Mouse (Mus musculus) forebrain, embryonic 12.5 days (tissue): Measurements from ENCODE around the gene Doc2a. TPM values are rescaled to one million over a fixed set of nuclear protein-coding genes. Genes with fewer than 3 reads are reported as not detected.
A peak's percentile ranks its signal among the peaks of the same experiment; 100 is the strongest.

Experiments used
- ATAC-seq: fragments of 200-750 bp; cut with Nextera tagmentation; 2 replicates; pipeline ENCODE4 v1.8.0; 2017; ENCODE audit warnings: moderate TSS enrichment; ENCODE audit not compliant: low FRiP score
- H3K27ac ChIP-seq: fragments of 300-500 bp; sonication (generic); 2 replicates; pipeline ENCODE4 v1.5.1; 2016; ENCODE audit warnings: mild to moderate bottlenecking
- H3K27me3 ChIP-seq: fragments of 300-500 bp; sonication (generic); 2 replicates; pipeline ENCODE4 v1.6.1; 2016; ENCODE audit warnings: mild to moderate bottlenecking
- H3K36me3 ChIP-seq: fragments of 300-500 bp; sonication (generic); replicated peaks from 2 replicates; pipeline ENCODE4 v1.6.1; 2016; ENCODE audit warnings: mild to moderate bottlenecking
- H3K4me1 ChIP-seq: fragments of 300-500 bp; sonication (generic); 2 replicates; pipeline ENCODE4 v1.6.1; 2016
- H3K4me2 ChIP-seq: fragments of 300-500 bp; sonication (generic); 2 replicates; pipeline ENCODE4 v1.6.1; 2016; ENCODE audit warnings: mild to moderate bottlenecking, moderate library complexity
- H3K4me3 ChIP-seq: fragments of 300-500 bp; sonication (generic); replicated peaks from 2 replicates; pipeline ENCODE4 v1.5.1; 2016; ENCODE audit warnings: mild to moderate bottlenecking
- H3K9ac ChIP-seq: fragments of 300-500 bp; sonication (generic); 2 replicates; pipeline ENCODE4 v1.6.1; 2016; ENCODE audit warnings: mild to moderate bottlenecking
- H3K9me3 ChIP-seq: fragments of 300-500 bp; sonication (generic); 2 replicates; pipeline ENCODE4 v1.6.1; 2016
- WGBS: fragments of 180-500 bp; shearing (Covaris S2); methylation state at CpG from one replicate; pipeline ENCODE4 v1.1.7; 2016; 5-methylcytosine and 5-hydroxymethylcytosine counted together
- polyA plus RNA-seq: library from polyadenylated mRNA; unstranded; fragments of >200 nt; fragmentation: Nextera tagmentation; extraction: Ambion mirVana; gene quantifications from 2 replicates; pipeline ENCODE4 v1.2.1, GENCODE M21; 2016

The Doc2a gene
- polyA plus RNA-seq, 1 experiment from 2014 or later, result 6.6 TPM

GRCm38 (mm10) chr7:126825952-126826351 lies 21.3 kb upstream of the Doc2a start:
- H3K4me1 ChIP-seq, result peaks cover 50% of the 10 kb centered on the region
- ATAC-seq, result no peak
- WGBS, result 76% methylated on average over 5 of the region's 5 CpGs
- no peaks in the 10 kb centered on the region for H3K36me3 ChIP-seq
- no peak overlapping the region for H3K4me2 ChIP-seq
- no peak overlapping the region for H3K9ac ChIP-seq
- H3K4me3 ChIP-seq, result no peak overlapping the region
- H3K9me3 ChIP-seq, result no peaks in the 10 kb centered on the region
- H3K27ac ChIP-seq, result no peak overlapping the region
- H3K27me3 ChIP-seq, result peaks cover 23% of the 10 kb centered on the region; the same call in 1 of the 2 replicates

GRCm38 (mm10) chr7:126831539-126831938 lies 15.7 kb upstream of the Doc2a start, which contains the start of gene 4930451I11Rik:
Gene 4930451I11Rik (minus strand): TSS chr7:126831639.
- Histone ChIP-seq H3K27ac (peak within 1 kb of the TSS; percentile 50; the same call in 1 of the 2 replicates), H3K27me3 (peaks cover 10% of the 10 kb centered on the region), H3K36me3 (no peaks in the 10 kb centered on the region), H3K4me3 (peak within 1 kb of the TSS; percentile 35), H3K9me3 (no peaks in the 10 kb centered on the region), H3K9ac (peak within 1 kb of the TSS; percentile 44; the same call in 1 of the 2 replicates), H3K4me2 (peak within 1 kb of the TSS; percentile 54), H3K4me1 (peaks cover 19% of the 10 kb centered on the region)
- ATAC-seq, result no peak
- 53% methylated on average over 5 of the region's 5 CpGs for WGBS

- Histone ChIP-seq H3K4me1 (peaks cover 19% of the 10 kb centered on the region), H3K27me3 (peaks cover 10% of the 10 kb centered on the region), H3K27ac (peak overlapping the region; percentile 50; the same call in 1 of the 2 replicates), H3K4me2 (peak overlapping the region; percentile 54), H3K36me3 (no peaks in the 10 kb centered on the region), H3K9ac (peak overlapping the region; percentile 44; the same call in 1 of the 2 replicates), H3K9me3 (no peaks in the 10 kb centered on the region), H3K4me3 (peak overlapping the region; percentile 35)
- WGBS, result under 1% methylated on average over 21 of the region's 21 CpGs
- peak; percentile 87 for ATAC-seq
Measured at GRCm38 (mm10) chr7:126832036-126832598, 15.1 kb upstream of the Doc2a start.

- Histone ChIP-seq H3K4me1 (peaks cover 19% of the 10 kb centered on the region), H3K27ac (no peak overlapping the region), H3K9ac (no peak overlapping the region), H3K4me2 (no peak overlapping the region), H3K27me3 (peaks cover 10% of the 10 kb centered on the region), H3K36me3 (no peaks in the 10 kb centered on the region), H3K4me3 (no peak overlapping the region), H3K9me3 (no peaks in the 10 kb centered on the region)
- 100% methylated on average over 1 of the region's 1 CpGs for WGBS
- ATAC-seq, result no peak
Measured at GRCm38 (mm10) chr7:126833294-126833693, 13.9 kb upstream of the Doc2a start.

GRCm38 (mm10) chr7:126843276-126843675 lies 3.9 kb upstream of the Doc2a start:
- WGBS, result 86% methylated on average over 9 of the region's 9 CpGs
- no peak for ATAC-seq
- Histone ChIP-seq H3K4me3 (no peak overlapping the region), H3K36me3 (no peaks in the 10 kb centered on the region), H3K4me1 (peaks cover 14% of the 10 kb centered on the region), H3K4me2 (no peak overlapping the region), H3K27me3 (peaks cover 13% of the 10 kb centered on the region), H3K9ac (no peak overlapping the region), H3K27ac (no peak overlapping the region), H3K9me3 (no peaks in the 10 kb centered on the region)

GRCm38 (mm10) chr7:126845516-126845915 lies 1.7 kb upstream of the Doc2a start:
- Histone ChIP-seq H3K9ac (no peak overlapping the region), H3K9me3 (no peaks in the 10 kb centered on the region), H3K27me3 (peaks cover 34% of the 10 kb centered on the region), H3K4me2 (no peak overlapping the region), H3K36me3 (no peaks in the 10 kb centered on the region), H3K4me3 (no peak overlapping the region), H3K4me1 (peaks cover 26% of the 10 kb centered on the region), H3K27ac (no peak overlapping the region)
- ATAC-seq, result no peak; the same call in 1 of the 2 replicates
- WGBS, result 28% methylated on average over 2 of the region's 2 CpGs

DNA sequence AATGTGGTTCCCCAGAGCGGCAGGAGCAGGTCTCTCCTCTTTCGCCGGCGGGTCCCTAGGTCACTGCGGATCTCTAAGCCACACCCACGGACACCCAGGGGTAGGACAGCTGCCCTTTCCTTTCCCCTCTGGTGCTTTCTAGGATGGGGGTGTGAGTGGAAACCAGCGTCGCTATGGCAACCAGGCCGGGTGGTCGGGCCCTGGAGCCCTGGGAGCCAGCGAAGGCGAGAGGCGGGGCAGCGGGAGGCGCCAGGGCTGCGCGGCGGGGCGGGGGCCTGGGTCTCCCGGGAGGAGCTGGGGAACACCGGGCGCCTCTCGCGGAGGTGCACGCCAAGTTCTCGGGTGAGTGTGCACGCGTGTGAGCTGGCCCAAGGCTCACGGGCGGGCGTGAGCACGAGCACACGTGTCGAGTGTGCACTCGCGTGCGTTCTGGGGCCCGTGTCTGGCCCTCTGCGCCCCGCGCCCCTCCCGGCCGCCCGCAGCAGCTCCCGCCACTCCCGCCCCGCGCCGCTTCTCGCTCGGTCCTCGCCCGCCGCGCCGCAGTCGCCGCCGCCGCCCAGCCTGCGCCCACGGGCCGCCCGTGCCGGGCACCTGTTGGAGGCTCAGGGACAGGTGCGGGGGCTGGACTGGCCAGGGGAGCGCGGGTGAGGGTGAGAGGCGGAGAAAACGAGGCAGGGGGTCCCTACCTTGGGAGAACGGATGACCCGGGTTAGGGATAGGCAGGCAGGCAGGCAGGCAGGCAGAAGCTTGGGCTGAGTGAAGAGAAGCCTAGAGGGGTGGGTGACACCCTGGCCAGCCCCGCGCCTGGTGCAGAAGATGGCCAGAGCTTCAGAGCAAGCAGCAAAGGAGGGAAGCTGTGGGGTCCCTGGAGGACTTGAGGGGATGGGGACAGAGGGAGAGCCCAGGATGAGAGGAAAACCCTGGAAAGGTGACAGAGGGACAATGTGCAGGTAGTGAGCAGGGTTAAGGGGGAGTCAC lies 494 bp downstream of the Doc2a start:
- Histone ChIP-seq H3K36me3 (peaks cover 14% of the 10 kb centered on the region), H3K4me1 (peaks cover 40% of the 10 kb centered on the region), H3K27ac (no peak overlapping the region; the same call in 1 of the 2 replicates), H3K4me2 (peak overlapping the region; percentile 100), H3K27me3 (peaks cover 42% of the 10 kb centered on the region), H3K9ac (peak overlapping the region; percentile 75), H3K4me3 (peak overlapping the region; percentile 64), H3K9me3 (no peaks in the 10 kb centered on the region)
- WGBS, result under 1% methylated on average over 63 of the region's 74 CpGs
- peak; percentile 70 for ATAC-seq

- H3K9ac ChIP-seq, result peak overlapping the region; percentile 75
- H3K4me1 ChIP-seq, result peaks cover 43% of the 10 kb centered on the region
- peak overlapping the region; percentile 64 for H3K4me3 ChIP-seq
- no peaks in the 10 kb centered on the region for H3K9me3 ChIP-seq
- 0 out of 2 replicates have a peak, but pooled peaks have one; percentile 18 for ATAC-seq
- H3K27me3 ChIP-seq, result peaks cover 45% of the 10 kb centered on the region
- no peak overlapping the region for H3K27ac ChIP-seq
- WGBS, result 24% methylated on average over 10 of the region's 10 CpGs
- H3K4me2 ChIP-seq, result peak overlapping the region; percentile 100
- peaks cover 25% of the 10 kb centered on the region for H3K36me3 ChIP-seq
Measured at GRCm38 (mm10) chr7:126848794-126849193, 1.6 kb downstream of the Doc2a start.

DNA sequence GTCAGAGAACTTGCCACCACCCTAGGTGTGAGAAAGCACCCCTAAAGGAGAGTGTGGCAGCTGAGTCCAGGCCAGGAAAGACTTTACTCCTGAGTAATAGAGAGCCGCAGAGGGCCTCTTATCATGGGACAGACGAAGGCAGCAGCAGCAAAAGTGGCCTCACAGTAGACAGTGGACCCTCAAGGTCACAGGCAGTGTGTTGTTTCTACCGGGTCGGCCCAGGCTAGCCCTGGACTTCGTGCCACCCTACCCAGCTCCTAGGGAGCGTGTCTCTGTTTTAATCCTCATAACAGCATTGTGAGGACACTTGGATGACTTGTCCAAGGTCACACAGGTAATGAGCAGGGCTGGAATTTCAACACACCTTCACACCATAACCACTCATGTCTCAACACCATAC lies 2.9 kb downstream of the Doc2a start:
- H3K36me3 ChIP-seq, result peaks cover 38% of the 10 kb centered on the region
- no peak overlapping the region for H3K27ac ChIP-seq
- WGBS, result 86% methylated on average over 6 of the region's 6 CpGs
- H3K9me3 ChIP-seq, result no peaks in the 10 kb centered on the region
- H3K4me2 ChIP-seq, result no peak overlapping the region
- no peak for ATAC-seq
- H3K4me1 ChIP-seq, result peaks cover 43% of the 10 kb centered on the region
- H3K9ac ChIP-seq, result no peak overlapping the region
- H3K27me3 ChIP-seq, result peaks cover 42% of the 10 kb centered on the region
- H3K4me3 ChIP-seq, result no peak overlapping the region

GRCm38 (mm10) chr7:126851192-126851591 lies 4.0 kb downstream of the Doc2a start:
- Histone ChIP-seq H3K4me1 (peaks cover 43% of the 10 kb centered on the region), H3K4me3 (no peak overlapping the region), H3K27me3 (peaks cover 42% of the 10 kb centered on the region), H3K4me2 (no peak overlapping the region), H3K27ac (no peak overlapping the region), H3K9ac (no peak overlapping the region; the same call in 1 of the 2 replicates), H3K9me3 (no peaks in the 10 kb centered on the region), H3K36me3 (peaks cover 49% of the 10 kb centered on the region)
- 28% methylated on average over 12 of the region's 12 CpGs for WGBS
- no peak for ATAC-seq

- peaks cover 71% of the 10 kb centered on the region for H3K36me3 ChIP-seq
- H3K27ac ChIP-seq, result no peak overlapping the region
- no peaks in the 10 kb centered on the region for H3K9me3 ChIP-seq
- no peak overlapping the region for H3K4me2 ChIP-seq
- no peak overlapping the region for H3K9ac ChIP-seq
- H3K27me3 ChIP-seq, result peaks cover 31% of the 10 kb centered on the region
- peaks cover 27% of the 10 kb centered on the region for H3K4me1 ChIP-seq
- no peak overlapping the region for H3K4me3 ChIP-seq
- 88% methylated on average over 5 of the region's 5 CpGs for WGBS
- ATAC-seq, result no peak
Measured at GRCm38 (mm10) chr7:126853454-126853853, 6.2 kb downstream of the Doc2a start.

- Histone ChIP-seq H3K9ac (no peak overlapping the region), H3K4me3 (no peak overlapping the region), H3K36me3 (peaks cover 86% of the 10 kb centered on the region), H3K27me3 (peaks cover 10% of the 10 kb centered on the region), H3K27ac (0 out of 2 replicates have a peak overlapping the region, but pooled peaks have one; percentile 8), H3K4me2 (no peak overlapping the region), H3K4me1 (peaks cover 18% of the 10 kb centered on the region), H3K9me3 (no peaks in the 10 kb centered on the region)
- WGBS, result 70% methylated on average over 3 of the region's 3 CpGs
- ATAC-seq, result no peak
Measured at GRCm38 (mm10) chr7:126855641-126856040, 8.4 kb downstream of the Doc2a start.
